Mouse (Mus musculus) CD8-positive naive resting alpha-beta T cell, adult 2 months (primary cell): Measurements from ENCODE around the gene Zfp239.
A peak's percentile ranks its signal among the peaks of the same experiment; 100 is the strongest.

Experiments used
- DNase-seq, 2 experiments: peaks; one replicate each; pipeline ENCODE4 v3.0.0; 2022; ENCODE audit warnings: low read depth in 2 of 2, low spot score in 2 of 2

Zfp239 gene

DNA sequence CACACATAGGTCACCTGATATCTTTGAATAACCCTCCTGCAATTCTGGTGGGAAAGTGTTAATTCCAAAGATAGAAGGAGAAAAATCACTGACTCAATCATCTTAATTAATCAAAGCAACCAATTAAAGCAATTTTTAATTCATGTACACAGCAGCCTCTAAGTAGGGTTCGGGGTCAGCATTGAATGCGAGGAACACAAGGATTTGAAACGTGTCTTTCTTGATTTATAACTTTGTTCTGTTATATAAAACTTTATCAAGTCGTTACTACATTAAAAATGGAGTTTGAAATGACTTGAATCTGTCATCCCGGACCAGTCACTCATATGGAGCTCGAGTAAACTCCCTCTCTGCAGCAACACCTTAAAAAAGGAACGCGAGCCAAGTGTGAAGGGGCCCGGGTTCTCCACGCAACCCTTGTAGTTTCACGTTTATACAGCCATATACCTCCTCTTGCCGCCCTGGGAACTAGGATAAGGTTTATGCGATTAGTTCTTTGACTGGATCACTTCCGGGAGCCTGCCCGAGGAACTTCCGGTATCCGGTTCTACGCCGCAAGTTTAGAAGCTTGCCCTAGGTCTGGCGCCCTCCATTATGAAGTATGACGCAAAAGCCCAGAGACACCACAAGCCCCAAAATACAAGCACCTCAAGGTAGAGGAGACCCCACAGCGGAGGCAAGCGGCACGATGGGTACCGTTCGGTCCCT is 17.0 kb downstream of the Zfp239 start:
- no peak for DNase-seq

DNA sequence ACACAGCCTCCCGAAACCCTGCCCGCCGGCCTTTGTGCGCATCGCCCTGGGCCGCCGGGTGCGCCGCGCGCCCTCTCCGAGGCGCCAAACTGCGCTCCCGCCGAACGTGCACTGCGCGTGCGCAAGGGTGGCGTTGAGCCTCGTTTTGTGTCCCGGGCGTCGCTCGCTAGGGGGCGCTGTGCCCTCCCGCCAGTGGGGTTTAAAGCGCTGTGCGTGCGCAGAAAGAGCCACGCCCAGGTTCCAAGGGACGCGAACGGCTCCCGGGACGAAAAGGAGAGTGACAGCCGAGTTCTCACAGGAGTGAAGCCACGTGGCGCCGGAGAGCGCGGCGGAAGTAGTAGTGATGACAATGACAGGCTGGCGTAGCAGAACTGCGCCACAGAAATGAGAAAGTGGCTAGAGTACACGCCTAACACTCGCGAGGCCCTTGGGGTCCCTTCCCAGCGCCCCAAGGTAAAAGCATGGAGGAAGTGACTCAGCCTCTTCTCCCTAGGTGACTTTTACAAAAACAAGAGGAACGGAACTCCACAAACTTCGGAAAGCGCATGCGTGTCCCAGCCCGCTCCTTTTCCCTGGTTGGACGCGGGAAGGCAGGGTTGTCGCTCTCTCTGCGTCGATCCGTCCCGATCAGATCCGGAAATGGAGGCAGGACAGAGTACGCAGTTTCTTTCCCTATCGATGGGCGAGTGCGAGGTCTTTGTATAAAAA is 17.7 kb downstream of the Zfp239 start:
- DNase-seq, result peak; percentile 99 to 100

DNA sequence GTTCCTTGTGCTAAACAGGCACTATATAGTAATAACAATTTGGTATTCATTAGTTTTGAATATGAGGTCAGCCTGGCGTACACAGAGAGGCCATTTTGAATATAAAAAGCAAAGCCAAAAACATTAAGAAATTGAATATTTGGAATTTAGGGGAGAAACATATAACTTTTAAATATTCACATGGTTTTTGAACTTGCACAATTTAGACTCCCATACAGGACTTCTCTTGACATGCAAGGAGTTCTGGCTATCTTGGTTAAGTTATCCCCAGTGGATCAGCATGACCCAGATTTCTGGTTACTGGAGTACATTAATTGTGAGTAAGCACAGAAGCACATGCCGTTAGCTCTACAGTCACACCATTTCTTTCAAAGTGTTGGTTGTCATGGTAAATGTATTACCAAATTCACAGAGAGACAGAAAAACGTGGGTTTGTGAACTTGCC is 18.5 kb downstream of the Zfp239 start:
- DNase-seq, result no peak

DNA sequence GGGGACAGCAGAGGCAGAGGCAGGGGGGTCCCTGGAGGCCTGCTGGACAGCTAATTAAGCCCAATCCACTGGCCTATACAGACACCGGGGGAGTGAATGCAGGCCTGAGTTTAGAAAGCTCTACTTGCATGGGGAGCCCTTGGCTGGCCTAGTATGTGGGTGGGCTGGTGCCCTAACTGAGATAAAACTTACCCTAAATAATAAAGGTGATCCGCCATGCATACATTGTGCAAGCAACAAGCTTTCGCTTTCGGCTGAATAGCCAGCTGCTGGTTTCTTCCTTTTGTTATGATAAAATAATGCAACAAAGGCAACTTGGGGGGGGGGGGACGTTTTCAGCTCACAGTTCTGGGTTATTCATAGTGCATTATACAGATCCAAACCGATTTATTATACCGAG is 19.3 kb downstream of the Zfp239 start:
- DNase-seq, result no peak

GRCm38 (mm10) chr6:117881997-117882396 is 20.1 kb downstream of the Zfp239 start:
- DNase-seq, result peak; percentile 59 to 77

- DNase-seq, result no peak
These were observed 24.0 kb downstream of the Zfp239 start for GRCm38 (mm10) chr6:117885943-117886342.

- DNase-seq, result no peak
These were observed 26.1 kb downstream of the Zfp239 start for GRCm38 (mm10) chr6:117888032-117888431.

GRCm38 (mm10) chr6:117888642-117889096 is 26.8 kb downstream of the Zfp239 start:
- DNase-seq, result no peak

DNA sequence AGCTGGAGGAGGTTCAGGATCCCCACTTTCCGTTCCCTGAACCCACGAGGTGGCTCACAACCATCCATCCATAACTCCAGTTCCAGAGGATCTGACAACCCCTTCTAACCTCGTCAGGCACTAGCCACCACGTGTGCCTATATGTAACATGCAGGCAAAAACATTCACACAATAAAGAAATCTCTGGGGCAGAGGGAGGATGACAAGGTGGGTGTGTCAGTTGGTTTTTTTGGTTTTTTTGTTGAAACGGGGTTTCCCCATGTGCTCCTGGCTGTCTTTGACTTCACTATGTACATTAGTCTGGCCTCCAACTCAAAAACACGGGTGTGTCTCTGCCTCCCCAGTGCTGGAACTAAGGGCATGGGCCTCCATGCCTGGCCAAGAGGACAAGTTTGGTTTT is 28.4 kb downstream of the Zfp239 start:
- DNase-seq, result peak; percentile 58 to 64

- peak in 1 of 2 experiments; percentile 27 for DNase-seq
These were observed 29.7 kb downstream of the Zfp239 start for GRCm38 (mm10) chr6:117891369-117892160.

GRCm38 (mm10) chr6:117892386-117892785 is 30.5 kb downstream of the Zfp239 start:
- no peak for DNase-seq

GRCm38 (mm10) chr6:117893435-117893834 is 31.5 kb downstream of the Zfp239 start:
- DNase-seq, result no peak

- no peak for DNase-seq
These were observed 35.9 kb downstream of the Zfp239 start for GRCm38 (mm10) chr6:117897800-117898199.

DNA sequence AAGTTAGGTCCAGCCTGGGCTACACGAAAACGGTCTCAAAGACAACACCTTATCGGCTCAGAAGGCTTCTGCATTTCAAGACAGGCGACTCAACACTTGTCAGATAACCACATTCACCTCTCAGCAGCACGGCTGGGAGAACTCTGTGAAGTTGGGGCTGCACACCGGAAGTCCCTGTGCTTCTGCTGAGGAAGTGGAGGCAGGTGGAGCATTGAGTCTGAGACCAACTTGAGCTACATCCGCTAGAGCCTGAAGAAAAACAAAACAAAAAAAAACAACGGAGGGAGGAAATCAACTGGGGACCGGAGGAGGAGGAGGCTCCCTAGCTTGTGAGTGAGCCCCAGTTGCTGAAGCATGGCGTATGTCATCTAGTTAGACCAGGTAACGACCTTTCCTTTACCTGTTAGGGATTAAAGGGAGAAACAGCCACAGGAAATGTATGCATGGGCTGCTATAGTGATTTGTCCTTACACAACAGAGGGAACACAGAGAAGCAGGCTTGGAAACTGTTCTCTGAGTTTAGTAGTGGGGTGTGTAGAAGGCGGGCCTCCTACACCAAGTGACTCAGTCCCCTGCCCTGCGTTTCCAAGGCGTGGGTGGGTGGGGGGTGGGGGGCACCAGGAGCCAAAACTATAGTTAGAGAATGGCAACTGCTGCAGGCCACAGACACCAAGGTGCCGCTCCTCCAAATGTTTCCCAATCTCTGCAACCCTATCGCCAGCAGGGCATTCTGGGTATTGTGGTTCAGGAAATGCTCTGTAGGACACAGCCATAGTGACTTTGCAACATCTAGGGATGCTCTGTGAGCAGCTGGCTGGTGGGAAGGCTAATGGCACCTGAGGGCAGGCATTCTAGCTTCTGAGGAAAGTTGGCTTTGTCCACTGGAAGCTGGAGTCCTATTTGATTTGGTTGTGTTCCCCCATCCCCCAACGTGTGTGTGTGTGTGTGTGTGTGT is 38.5 kb downstream of the Zfp239 start, which contains the start of gene Hnrnpf:
Hnrnpf (plus strand) TSS at position 199 of the 955 bp plus-strand sequence.
- peak; percentile 73 to 74 for DNase-seq

- no peak for DNase-seq
These were observed 39.9 kb downstream of the Zfp239 start for GRCm38 (mm10) chr6:117901510-117902402.

DNA sequence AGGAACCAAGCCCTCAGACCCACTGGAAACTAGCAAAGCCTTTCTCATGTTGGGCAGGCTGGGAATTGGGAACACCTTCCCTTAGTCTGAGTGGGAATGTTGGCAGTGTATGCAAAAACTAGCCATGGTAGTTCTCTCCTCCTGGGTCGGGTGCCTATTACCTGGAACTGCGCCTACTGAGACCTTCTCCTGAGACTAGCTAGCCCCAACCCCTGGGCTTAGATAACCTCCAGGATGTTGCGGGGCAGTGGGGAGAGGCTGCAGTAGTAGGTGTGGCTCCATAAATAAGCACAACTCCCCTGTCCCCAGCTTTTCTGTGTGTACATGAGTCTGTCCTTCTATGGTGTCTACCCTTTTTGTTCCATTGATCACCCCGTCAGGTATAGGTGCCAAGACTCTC is 40.7 kb downstream of the Zfp239 start:
- no peak for DNase-seq

GRCm38 (mm10) chr6:117903836-117904235 is 41.9 kb downstream of the Zfp239 start:
- no peak for DNase-seq

DNA sequence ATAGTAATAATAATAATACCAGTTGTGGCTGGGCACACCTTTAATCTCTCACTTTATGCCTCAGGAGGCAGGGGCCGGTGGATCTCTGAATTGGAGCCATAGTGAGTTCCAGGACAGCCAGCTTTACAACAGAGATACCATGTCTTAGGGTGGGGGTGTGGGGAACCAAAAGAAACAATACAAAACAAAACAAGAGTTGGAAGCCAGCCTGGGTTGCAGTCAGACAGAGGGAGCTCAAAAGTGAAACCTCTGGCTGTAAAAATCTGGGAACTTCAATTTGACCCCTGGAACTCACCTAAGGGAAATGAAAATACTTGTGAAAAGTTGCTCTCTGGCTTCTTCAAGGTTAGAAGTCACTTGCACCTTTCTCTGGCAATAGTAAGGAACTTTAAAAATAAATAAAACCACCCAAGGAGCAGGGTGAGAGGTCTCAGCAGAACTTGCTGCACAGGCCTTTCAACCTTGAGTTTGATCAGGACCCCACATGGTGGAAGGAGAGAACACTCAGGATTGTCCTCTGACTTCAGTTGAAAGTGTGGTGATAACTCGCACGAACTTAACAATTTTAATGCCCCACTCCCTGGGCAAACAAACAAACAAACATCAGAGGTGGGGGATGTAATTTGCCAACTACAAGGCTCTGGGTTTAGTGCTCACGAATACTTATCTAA is 43.5 kb downstream of the Zfp239 start:
- DNase-seq, result no peak

- peak in 1 of 2 experiments; percentile 27 for DNase-seq
These were observed 44.2 kb downstream of the Zfp239 start for GRCm38 (mm10) chr6:117906015-117906531.
